Mouse (Mus musculus) limb, embryonic 10.5 days (tissue): Measurements from ENCODE around the gene Ube2e2. TPM values are rescaled to one million over a fixed set of nuclear protein-coding genes. Genes with fewer than 3 reads are reported as not detected.

ENCODE experiments used
- DNase-seq: peaks from one replicate; pipeline ENCODE4 v3.0.0-alpha.2; 2017; ENCODE audit warnings: low spot score
- H3K27ac ChIP-seq: fragments of 300-500 bp; sonication (generic); 2 replicates; pipeline ENCODE4 v1.5.1; 2016; ENCODE audit warnings: mild to moderate bottlenecking
- H3K27me3 ChIP-seq: fragments of 300-500 bp; sonication (generic); 2 replicates; pipeline ENCODE4 v1.6.1; 2016; ENCODE audit warnings: low read depth, mild to moderate bottlenecking; ENCODE audit not compliant: poor library complexity, severe bottlenecking
- H3K36me3 ChIP-seq: fragments of 300-500 bp; sonication (generic); 2 replicates; pipeline ENCODE4 v1.6.1; 2016; ENCODE audit warnings: mild to moderate bottlenecking, moderate library complexity
- H3K4me1 ChIP-seq: fragments of 300-500 bp; sonication (generic); 2 replicates; pipeline ENCODE4 v1.6.1; 2016
- H3K4me3 ChIP-seq: fragments of 300-500 bp; sonication (generic); 2 replicates; pipeline ENCODE4 v1.5.1; 2016; ENCODE audit warnings: mild to moderate bottlenecking, moderate library complexity
- H3K9me3 ChIP-seq: fragments of 300-500 bp; sonication (generic); replicated peaks from 2 replicates; pipeline ENCODE4 v1.6.1; 2016; ENCODE audit warnings: mild to moderate bottlenecking
- WGBS: fragments of 180-500 bp; shearing (Covaris S2); methylation state at CpG from one replicate; pipeline ENCODE4 v1.1.7; 2016; 5-methylcytosine and 5-hydroxymethylcytosine counted together
- polyA plus RNA-seq: library from polyadenylated mRNA; unstranded; fragments of >200 nt; fragmentation: Nextera tagmentation; extraction: Ambion mirVana; gene quantifications from 2 replicates; pipeline ENCODE4 v1.2.1, GENCODE M21; 2016

The Ube2e2 gene
- polyA plus RNA-seq, 1 experiment from 2014 or later, result 37.4 TPM

GRCm38 (mm10) chr14:18778241-18778640 lies 115.8 kb downstream of the Ube2e2 start:
- Histone ChIP-seq H3K36me3 (no peaks in the 10 kb centered on the region), H3K27ac (no peak overlapping the region), H3K4me1 (no peaks in the 10 kb centered on the region), H3K27me3 (no peaks in the 10 kb centered on the region), H3K9me3 (no peaks in the 10 kb centered on the region), H3K4me3 (no peak overlapping the region)
- DNase-seq, result no peak
- 93% methylated on average over 5 of the region's 5 CpGs for WGBS

GRCm38 (mm10) chr14:18776132-18776531 lies 117.9 kb downstream of the Ube2e2 start:
- Histone ChIP-seq H3K4me3 (no peak overlapping the region), H3K27ac (no peak overlapping the region), H3K9me3 (no peaks in the 10 kb centered on the region), H3K4me1 (no peaks in the 10 kb centered on the region), H3K27me3 (no peaks in the 10 kb centered on the region), H3K36me3 (no peaks in the 10 kb centered on the region)
- WGBS, result 94% methylated on average over 2 of the region's 2 CpGs
- no peak for DNase-seq

GRCm38 (mm10) chr14:18773724-18774123 lies 120.3 kb downstream of the Ube2e2 start:
- no peaks in the 10 kb centered on the region for H3K9me3 ChIP-seq
- 58% methylated on average over 2 of the region's 2 CpGs for WGBS
- no peaks in the 10 kb centered on the region for H3K4me1 ChIP-seq
- no peak for DNase-seq
- H3K27ac ChIP-seq, result no peak overlapping the region
- no peak overlapping the region for H3K4me3 ChIP-seq
- no peaks in the 10 kb centered on the region for H3K27me3 ChIP-seq
- H3K36me3 ChIP-seq, result no peaks in the 10 kb centered on the region

- Histone ChIP-seq H3K4me1 (no peaks in the 10 kb centered on the region), H3K9me3 (no peaks in the 10 kb centered on the region), H3K27me3 (no peaks in the 10 kb centered on the region), H3K27ac (no peak overlapping the region), H3K4me3 (no peak overlapping the region), H3K36me3 (no peaks in the 10 kb centered on the region)
- no peak for DNase-seq
- 82% methylated on average over 6 of the region's 6 CpGs for WGBS
Observed at GRCm38 (mm10) chr14:18759601-18760356, 134.3 kb downstream of the Ube2e2 start.

GRCm38 (mm10) chr14:18758595-18759532 lies 135.2 kb downstream of the Ube2e2 start:
- WGBS, result 97% methylated on average over 2 of the region's 2 CpGs
- no peaks in the 10 kb centered on the region for H3K4me1 ChIP-seq
- no peak overlapping the region for H3K27ac ChIP-seq
- DNase-seq, result no peak
- no peaks in the 10 kb centered on the region for H3K9me3 ChIP-seq
- H3K36me3 ChIP-seq, result no peaks in the 10 kb centered on the region
- H3K27me3 ChIP-seq, result no peaks in the 10 kb centered on the region
- no peak overlapping the region for H3K4me3 ChIP-seq

GRCm38 (mm10) chr14:18758003-18758402 lies 136.1 kb downstream of the Ube2e2 start:
- 97% methylated on average over 2 of the region's 2 CpGs for WGBS
- Histone ChIP-seq H3K9me3 (no peaks in the 10 kb centered on the region), H3K4me1 (no peaks in the 10 kb centered on the region), H3K27me3 (no peaks in the 10 kb centered on the region), H3K27ac (no peak overlapping the region), H3K36me3 (no peaks in the 10 kb centered on the region), H3K4me3 (no peak overlapping the region)
- DNase-seq, result no peak

GRCm38 (mm10) chr14:18755410-18755809 lies 138.7 kb downstream of the Ube2e2 start:
- no peaks in the 10 kb centered on the region for H3K36me3 ChIP-seq
- no peak for DNase-seq
- no peaks in the 10 kb centered on the region for H3K27me3 ChIP-seq
- H3K27ac ChIP-seq, result no peak overlapping the region
- no peaks in the 10 kb centered on the region for H3K9me3 ChIP-seq
- H3K4me1 ChIP-seq, result no peaks in the 10 kb centered on the region
- H3K4me3 ChIP-seq, result no peak overlapping the region
- WGBS, result 79% methylated on average over 1 of the region's 1 CpGs

- 87% methylated on average over 2 of the region's 2 CpGs for WGBS
- Histone ChIP-seq H3K4me1 (no peaks in the 10 kb centered on the region), H3K9me3 (no peaks in the 10 kb centered on the region), H3K36me3 (no peaks in the 10 kb centered on the region), H3K27me3 (no peaks in the 10 kb centered on the region), H3K27ac (no peak overlapping the region), H3K4me3 (no peak overlapping the region)
- DNase-seq, result no peak
Observed at GRCm38 (mm10) chr14:18754595-18754994, 139.5 kb downstream of the Ube2e2 start.

- no peak for DNase-seq
- 88% methylated on average over 2 of the region's 2 CpGs for WGBS
- no peaks in the 10 kb centered on the region for H3K36me3 ChIP-seq
- H3K27ac ChIP-seq, result no peak overlapping the region
- H3K9me3 ChIP-seq, result no peaks in the 10 kb centered on the region
- no peak overlapping the region for H3K4me3 ChIP-seq
- no peaks in the 10 kb centered on the region for H3K27me3 ChIP-seq
- H3K4me1 ChIP-seq, result no peaks in the 10 kb centered on the region
Observed at GRCm38 (mm10) chr14:18754001-18754400, 140.1 kb downstream of the Ube2e2 start.

GRCm38 (mm10) chr14:18731154-18731553 lies 162.9 kb downstream of the Ube2e2 start:
- 77% methylated on average over 4 of the region's 4 CpGs for WGBS
- Histone ChIP-seq H3K4me3 (no peak overlapping the region), H3K36me3 (no peaks in the 10 kb centered on the region), H3K27ac (no peak overlapping the region), H3K27me3 (no peaks in the 10 kb centered on the region), H3K4me1 (no peaks in the 10 kb centered on the region), H3K9me3 (no peaks in the 10 kb centered on the region)
- DNase-seq, result no peak

GRCm38 (mm10) chr14:18720601-18721591 lies 173.2 kb downstream of the Ube2e2 start:
- H3K27me3 ChIP-seq, result no peaks in the 10 kb centered on the region
- WGBS, result 94% methylated on average over 2 of the region's 2 CpGs
- H3K36me3 ChIP-seq, result no peaks in the 10 kb centered on the region
- no peak overlapping the region for H3K4me3 ChIP-seq
- no peak overlapping the region for H3K27ac ChIP-seq
- DNase-seq, result no peak
- H3K9me3 ChIP-seq, result no peaks in the 10 kb centered on the region
- H3K4me1 ChIP-seq, result no peaks in the 10 kb centered on the region

GRCm38 (mm10) chr14:18716970-18717369 lies 177.1 kb downstream of the Ube2e2 start:
- Histone ChIP-seq H3K4me1 (no peaks in the 10 kb centered on the region), H3K27me3 (no peaks in the 10 kb centered on the region), H3K4me3 (no peak overlapping the region), H3K36me3 (no peaks in the 10 kb centered on the region), H3K27ac (no peak overlapping the region), H3K9me3 (no peaks in the 10 kb centered on the region)
- DNase-seq, result no peak
- 96% methylated on average over 1 of the region's 1 CpGs for WGBS
